Mouse (Mus musculus) ES-E14 (cell line): Measurements from ENCODE around the gene Cbx2.

Source experiments
- CHD2 ChIP-seq: IDR thresholded peaks from 2 replicates; pipeline ENCODE4 v1.6.1; 2014; ENCODE audit warnings: mild to moderate bottlenecking, low read depth, low read length, inconsistent platforms
- ZC3H11A ChIP-seq: IDR thresholded peaks from 2 replicates; pipeline ENCODE4 v1.6.1; 2012; ENCODE audit warnings: low read depth, mild to moderate bottlenecking, inconsistent platforms, low read length, borderline replicate concordance
- ZNF384 ChIP-seq: IDR thresholded peaks from 2 replicates; pipeline ENCODE4 v1.6.1; 2012; ENCODE audit warnings: low read depth, low read length, inconsistent platforms

DNA sequence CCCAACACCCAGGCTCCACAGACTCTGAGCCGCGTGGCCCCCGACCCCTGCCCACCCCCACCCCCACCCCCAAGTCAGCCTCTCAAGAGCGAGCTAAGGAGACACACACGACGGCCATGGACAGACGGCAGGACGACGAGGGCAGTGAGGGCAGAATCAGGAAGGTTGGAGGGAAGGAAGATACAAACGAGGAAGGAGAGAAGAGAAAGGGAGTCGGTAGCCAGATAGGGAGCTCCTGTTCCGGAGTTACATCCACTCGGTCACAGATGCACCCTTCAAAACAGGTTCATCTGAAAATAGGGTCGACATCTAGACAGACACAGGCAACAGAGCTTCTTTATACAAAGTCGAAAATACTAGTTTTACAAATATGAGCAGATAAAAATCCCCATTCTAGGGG is 13.7 kb downstream of the Cbx2 start:
- no peak for TF ChIP-seq ZC3H11A
- no peak for TF ChIP-seq ZNF384
- no peak for TF ChIP-seq CHD2
